Mouse (Mus musculus) myocyte (in vitro differentiated cells): Measurements from ENCODE around the gene F2rl3.

Source experiments
- E2F4 ChIP-seq: IDR thresholded peaks from one replicate; pipeline ENCODE4 v1.6.1; 2011; ENCODE audit warnings: mild to moderate bottlenecking, control low read depth, moderate library complexity; ENCODE audit not compliant: insufficient read depth
- MAX ChIP-seq: IDR thresholded peaks from one replicate; pipeline ENCODE4 v1.6.1; 2011; ENCODE audit warnings: low read depth, mild to moderate bottlenecking, control low read depth
- MYOG ChIP-seq, 3 experiments: IDR thresholded peaks; one replicate each; pipeline ENCODE4 v1.6.1; 2011; ENCODE audit warnings: control low read depth in 2 of 3, low read depth in 2 of 3, mild to moderate bottlenecking in 2 of 3; ENCODE audit not compliant: insufficient read length in 2 of 3, control insufficient read depth in 1 of 3, insufficient read depth in 1 of 3
- POLR2A ChIP-seq: IDR thresholded peaks from one replicate; pipeline ENCODE4 v1.6.1; 2011; ENCODE audit warnings: low read depth, mild to moderate bottlenecking, control low read depth, moderate library complexity; ENCODE audit not compliant: insufficient read length
- POLR2AphosphoS2 ChIP-seq: IDR thresholded peaks from one replicate; pipeline ENCODE4 v1.6.1; 2011; ENCODE audit warnings: low read depth, control low read depth; ENCODE audit not compliant: insufficient read length
- SRF ChIP-seq: IDR thresholded peaks from one replicate; pipeline ENCODE4 v1.6.1; 2011; ENCODE audit warnings: low read depth; ENCODE audit not compliant: control insufficient read depth, insufficient read length
- TCF3 ChIP-seq: IDR thresholded peaks from one replicate; pipeline ENCODE4 v1.6.1; 2011; ENCODE audit warnings: low read depth, control low read depth; ENCODE audit not compliant: insufficient read length

DNA sequence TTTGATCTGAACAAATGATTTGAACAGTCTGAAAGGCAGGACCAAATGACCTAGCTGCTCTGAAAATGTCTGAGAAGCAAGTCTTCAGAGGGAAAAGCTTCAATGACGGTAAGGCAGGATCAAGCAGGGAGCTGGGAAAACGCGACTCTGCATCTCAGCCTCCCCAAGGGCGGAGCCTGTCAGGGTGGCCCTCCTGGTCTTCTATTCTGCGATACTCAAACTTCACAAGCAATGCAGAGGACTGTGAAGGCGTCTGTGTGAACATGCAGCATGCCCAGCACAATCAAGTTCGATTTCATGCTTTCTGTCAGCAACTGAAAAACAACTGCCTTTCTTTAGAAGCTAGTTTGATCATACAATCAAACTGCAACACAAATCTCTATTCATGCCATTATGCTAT lies 5.1 kb downstream of the F2rl3 start:
- TF ChIP-seq SRF (no peak), POLR2A (no peak), TCF3 (no peak), POLR2AphosphoS2 (no peak), MAX (no peak), E2F4 (no peak), MYOG (IDR thresholded peaks at IDR 0.05; ENCODE audit: control insufficient read depth in 1 of 3, insufficient read depth in 1 of 3, insufficient read length in 2 of 3, low read depth in 2 of 3) (no peak)
